Mouse (Mus musculus): ENCODE measurements around the gene Myf5.

Myf5 gene

DNA sequence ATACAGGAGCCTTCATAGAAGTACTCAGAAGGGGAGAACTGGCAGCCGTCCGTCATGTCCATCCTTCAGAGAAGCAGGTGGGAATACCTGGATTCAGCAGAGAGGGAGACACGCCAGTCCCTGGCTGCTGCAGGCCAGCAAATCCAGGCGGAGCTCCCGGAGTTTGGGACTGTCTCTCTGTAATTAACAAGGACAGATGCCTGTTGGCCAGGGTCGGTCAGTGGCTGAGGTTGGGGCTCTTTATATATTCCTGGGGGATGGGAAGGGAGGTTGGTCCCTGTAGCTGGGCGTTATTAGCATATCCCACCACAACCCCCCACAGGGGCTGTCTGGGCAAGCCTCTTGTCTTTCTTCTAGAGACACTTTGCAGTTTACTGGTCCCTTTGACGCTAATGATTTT lies at the start of gene Myf5:
TSS of gene Myf5 (minus strand) at position 265 of the 400 bp plus-strand sequence.
- DNase-seq (ENCODE audit: low spot score in 2 of 2): no peak

DNA sequence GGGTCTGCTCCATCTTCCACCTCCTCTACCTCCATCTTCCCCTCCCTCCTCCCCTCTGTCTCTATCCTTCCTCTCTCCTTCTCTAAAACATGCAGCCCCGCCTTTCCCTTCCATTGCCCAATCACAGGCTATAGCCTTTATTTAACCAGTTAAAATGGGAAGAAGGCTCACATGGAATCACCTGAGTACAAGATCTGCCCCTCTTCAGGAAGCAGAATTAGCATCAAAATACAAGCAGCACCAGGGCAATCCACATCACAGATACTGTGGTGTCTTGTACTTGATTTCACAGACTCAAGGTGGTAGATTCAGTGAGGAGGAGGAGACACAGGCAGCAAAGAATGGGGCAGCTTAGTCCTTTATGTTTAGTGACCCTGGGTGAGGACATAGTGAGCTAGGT lies 42.8 kb upstream of the Myf5 start:
- no peak for DNase-seq (ENCODE audit: low spot score in 2 of 2)

GRCm38 (mm10) chr10:107519216-107519615 lies 33.3 kb upstream of the Myf5 start:
- DNase-seq (ENCODE audit: low spot score in 2 of 2): no peak

DNA sequence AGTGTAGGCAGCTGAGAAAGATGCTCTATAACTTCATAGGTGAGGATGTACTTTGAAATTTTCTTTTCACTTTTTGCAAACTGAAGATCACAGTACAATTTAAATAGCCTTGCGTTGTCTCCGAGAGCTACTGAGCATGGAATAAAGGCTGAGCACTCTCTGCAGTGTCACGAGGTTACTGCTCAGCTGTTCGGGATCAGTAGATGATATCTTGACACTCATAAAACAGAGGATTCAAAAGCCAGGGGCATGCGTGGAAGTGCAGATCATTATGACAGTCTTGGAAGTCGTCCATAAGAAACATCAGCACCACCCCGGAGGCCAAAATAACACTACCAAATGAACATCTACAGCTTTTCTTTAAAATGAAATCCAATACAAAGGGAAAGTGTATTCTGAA lies 30.7 kb upstream of the Myf5 start:
- DNase-seq (ENCODE audit: low spot score in 2 of 2): no peak

- no peak for DNase-seq (ENCODE audit: low spot score in 2 of 2)
Measured at GRCm38 (mm10) chr10:107514735-107515134, 28.8 kb upstream of the Myf5 start.

- no peak for DNase-seq (ENCODE audit: low spot score in 2 of 2)
Measured at GRCm38 (mm10) chr10:107506397-107506796, 20.5 kb upstream of the Myf5 start.

DNA sequence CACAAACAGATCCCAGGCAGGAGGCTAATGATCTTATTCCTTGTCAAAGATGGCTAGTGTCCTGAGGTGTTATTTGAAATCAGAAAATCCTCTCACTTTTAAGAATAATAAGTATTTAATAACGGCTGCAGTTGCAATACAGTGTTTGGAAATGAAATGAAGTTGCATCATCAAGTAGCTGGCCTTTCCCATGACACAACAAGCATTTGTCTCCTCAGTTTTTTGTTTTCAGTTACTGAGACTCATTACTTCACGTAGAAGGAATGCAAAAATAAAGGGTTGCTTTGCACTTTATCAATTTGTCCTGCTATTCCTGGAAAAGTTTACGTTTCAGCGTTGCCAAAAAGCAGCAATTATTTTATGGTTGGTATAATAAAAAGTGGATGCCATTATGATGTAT lies 17.5 kb upstream of the Myf5 start:
- DNase-seq (ENCODE audit: low spot score in 2 of 2): no peak

GRCm38 (mm10) chr10:107502193-107502592 lies 16.3 kb upstream of the Myf5 start:
- no peak for DNase-seq (ENCODE audit: low spot score in 2 of 2)

DNA sequence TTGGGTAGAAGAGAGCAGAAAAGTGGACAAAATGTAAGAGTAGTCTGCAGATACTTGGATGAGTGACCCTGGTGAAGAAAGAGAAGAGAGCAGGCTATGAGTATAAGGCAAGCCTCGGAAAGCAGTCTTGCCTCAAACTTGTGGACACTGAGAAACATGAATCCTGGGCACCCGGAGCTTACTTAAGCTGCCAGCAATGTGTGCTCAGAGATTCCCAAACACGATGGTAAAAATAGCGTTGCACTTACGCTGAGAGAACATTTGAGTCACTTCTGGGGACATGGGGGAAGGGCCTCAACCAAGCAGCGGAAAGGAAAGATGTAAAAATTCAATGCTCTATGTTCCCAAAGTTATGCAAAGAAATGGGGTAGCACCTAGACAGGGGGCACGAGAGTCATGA lies 13.7 kb upstream of the Myf5 start:
- peak in 1 of 2 experiments; percentile 16 for DNase-seq (ENCODE audit: low spot score in 2 of 2)

DNA sequence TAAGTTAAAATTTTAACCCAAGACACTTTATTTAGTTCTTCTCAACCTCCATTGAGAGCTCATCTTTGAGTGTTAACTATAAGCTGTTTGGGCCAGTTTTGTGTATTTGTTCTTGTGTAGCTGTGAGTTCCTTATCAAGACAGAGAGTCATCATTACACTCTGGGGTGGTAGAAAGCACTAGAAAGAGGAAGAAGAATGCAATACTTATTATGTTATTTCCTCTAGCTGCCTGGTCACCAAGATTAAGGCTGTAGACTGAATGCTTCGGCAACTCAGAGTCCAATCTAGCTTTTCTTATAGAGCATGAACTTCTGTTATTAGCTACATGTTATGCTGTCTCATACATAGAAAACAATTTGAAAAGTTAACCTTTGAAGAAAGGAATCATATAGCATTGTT lies 10.5 kb upstream of the Myf5 start:
- DNase-seq (ENCODE audit: low spot score in 2 of 2): no peak

- DNase-seq (ENCODE audit: low spot score in 2 of 2): no peak
Measured at GRCm38 (mm10) chr10:107494568-107494967, 8.6 kb upstream of the Myf5 start, which contains the start of gene Myf6. Gene Myf6 (minus strand): TSS chr10:107494737.

DNA sequence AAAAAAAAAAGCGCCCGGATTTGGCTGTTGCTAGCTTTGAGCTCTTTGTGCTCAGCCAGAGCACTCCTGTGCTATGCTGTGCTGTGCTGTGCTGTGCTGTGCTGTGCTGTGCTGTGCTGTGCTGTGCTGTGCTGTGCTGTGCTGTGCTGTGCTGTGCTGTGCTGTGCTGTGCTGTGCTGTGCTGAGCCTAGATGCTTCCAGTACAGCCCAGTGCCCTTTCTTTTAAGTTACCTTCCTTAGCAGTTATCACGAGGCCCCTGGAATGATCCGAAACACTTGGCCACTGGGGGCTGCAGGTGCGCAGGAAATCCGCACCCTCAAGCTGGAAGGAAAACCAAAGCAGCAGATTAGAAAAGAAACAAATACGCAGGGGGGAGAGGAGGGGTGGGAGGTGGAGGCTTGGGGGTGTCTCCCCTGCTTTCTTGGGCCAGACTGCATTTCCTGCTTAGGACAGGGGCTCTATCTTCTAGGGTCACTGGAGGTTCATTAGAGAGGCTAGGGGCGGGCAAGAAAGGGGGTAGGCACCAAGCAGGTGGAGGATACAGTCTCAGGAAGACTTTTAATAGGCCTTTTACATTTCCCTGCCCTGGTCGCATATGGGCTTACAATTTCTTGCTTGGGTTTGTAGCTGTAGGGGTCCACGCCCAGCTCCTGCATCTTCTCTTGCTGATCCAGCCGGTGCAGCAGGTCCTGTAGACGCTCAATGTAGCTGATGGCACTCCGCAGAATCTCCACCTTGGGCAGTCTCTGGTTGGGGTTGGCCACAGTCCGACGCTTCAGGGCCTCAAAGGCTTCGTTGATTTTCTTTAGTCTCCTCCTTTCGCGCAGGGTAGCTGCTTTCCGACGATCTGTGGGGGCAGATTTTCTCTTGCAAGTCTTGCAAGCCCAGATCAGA lies 7.9 kb upstream of the Myf5 start:
- DNase-seq (ENCODE audit: low spot score in 2 of 2): no peak

DNA sequence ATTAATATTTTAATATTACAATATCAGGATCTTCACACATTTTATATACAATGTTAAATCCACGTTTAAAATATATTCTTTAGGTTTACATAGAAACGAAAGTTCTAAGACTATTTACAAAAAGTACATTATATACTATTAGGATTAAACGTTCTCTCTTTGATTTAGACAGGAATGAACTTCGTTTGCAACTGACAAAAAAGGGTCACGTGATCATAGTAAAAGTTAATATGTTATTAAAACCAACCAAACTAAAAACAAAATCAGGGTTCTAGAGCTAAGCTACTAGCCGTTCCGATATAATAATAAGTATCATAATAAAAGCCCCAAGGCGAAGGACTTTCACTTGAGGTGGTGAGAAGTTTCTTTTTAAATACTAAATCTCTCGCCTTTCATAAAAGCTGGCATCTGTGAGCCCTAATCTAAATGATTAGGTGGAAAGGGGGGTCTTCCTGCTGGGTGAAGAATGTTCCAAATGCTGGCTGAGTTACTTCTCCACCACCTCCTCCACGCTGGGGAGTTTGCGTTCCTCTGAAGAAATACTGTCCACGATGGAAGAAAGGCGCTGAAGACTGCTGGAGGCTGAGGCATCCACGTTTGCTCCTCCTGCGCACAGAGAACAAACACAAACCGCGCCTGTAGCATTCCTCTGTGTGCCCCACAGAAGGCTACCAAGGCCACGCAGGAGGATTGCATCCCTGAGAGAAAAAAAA lies 7.1 kb upstream of the Myf5 start:
- DNase-seq (ENCODE audit: low spot score in 2 of 2): no peak

DNA sequence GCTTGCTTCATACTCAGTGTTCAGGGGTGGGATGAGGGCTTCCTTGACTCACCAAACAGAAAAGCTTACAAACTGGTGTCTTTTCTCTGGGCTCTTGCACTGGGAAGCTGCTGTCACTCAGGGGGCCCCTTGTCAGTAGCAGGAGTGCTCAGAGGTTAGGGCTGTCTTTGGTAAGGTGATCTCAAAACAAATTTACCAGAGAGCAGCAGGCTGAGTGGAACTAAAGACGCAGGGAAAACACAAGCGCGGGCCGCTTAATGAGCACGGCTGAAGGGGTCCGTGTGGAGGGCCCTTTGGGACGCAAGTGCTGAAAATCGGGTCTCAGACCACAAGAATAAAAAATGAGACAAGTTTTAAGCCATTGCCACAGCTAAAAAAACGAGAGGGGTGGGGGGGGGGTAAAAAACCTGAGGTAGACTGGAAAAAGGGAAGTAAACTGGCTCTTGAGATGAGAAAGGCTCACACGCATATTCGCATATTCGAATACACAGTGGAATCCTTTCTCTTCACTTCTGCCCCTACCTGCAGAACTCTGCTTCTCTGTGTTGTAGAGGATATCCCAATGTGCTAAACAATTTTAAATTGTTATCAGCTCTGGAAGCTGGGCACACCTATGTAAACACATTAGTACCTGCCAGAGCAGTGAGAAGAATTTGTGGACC lies 2.9 kb upstream of the Myf5 start:
- no peak for DNase-seq (ENCODE audit: low spot score in 2 of 2)

DNA sequence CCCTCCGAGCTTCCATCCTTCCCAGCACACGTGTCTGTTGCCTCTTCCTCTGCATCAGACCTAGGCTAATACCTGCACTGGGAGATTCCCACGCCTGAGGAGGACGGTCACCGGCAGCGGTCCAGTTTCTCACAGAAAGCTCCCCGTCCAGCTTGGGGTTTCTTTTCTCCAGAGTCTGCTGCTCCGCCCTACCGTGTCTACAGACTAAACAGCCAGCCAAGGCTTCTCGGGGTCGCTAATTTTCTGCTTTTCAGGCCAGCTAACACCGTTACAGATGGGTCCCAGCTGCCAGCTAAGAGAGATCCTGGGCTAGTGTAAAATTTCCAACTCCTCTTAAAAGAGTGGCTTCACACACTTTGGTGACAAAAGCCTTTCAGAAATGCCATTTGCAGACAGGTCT lies 836 bp upstream of the Myf5 start:
- DNase-seq (ENCODE audit: low spot score in 2 of 2): no peak

- no peak for DNase-seq (ENCODE audit: low spot score in 2 of 2)
Measured at GRCm38 (mm10) chr10:107484050-107484449, 1.9 kb downstream of the Myf5 start.

DNA sequence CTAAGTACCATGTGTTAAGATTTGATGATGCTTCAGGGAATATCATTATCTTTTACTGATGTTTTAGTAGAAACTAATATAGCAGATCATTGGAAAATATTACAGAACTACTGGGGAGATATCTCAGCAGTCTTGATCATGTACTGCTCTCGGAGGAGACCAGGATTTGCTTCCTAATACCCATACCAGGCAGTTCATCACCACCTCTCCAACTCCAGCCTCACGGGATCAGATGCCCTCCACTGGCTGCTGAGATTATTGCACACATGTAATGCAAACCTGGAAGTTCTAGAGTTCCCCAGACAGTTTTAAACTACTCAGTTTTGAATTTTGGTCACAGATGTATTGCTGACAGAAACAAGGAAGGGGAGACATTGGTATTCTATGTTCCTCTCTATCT lies 12.4 kb downstream of the Myf5 start:
- no peak for DNase-seq (ENCODE audit: low spot score in 2 of 2)

DNA sequence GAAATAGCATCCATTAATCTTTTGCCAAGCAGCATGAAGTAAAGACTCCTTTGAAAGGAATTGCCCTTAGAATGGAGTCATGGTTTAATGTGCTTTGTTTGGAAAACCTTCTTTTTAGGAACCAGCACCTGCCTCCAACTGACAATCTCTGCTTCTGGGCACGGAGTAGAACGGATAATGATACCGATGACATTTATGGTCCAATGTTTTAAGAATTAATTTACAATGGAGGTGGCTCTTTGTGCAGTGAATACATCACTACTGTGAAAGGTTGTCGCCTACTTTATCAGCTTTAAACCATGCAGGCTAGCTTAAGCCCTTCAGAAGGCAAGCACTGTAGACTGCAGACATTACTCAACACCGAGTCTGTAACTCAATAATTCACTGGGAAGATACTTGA lies 14.2 kb downstream of the Myf5 start:
- no peak for DNase-seq (ENCODE audit: low spot score in 2 of 2)

GRCm38 (mm10) chr10:107467819-107468218 lies 18.1 kb downstream of the Myf5 start:
- DNase-seq (ENCODE audit: low spot score in 2 of 2): no peak

DNA sequence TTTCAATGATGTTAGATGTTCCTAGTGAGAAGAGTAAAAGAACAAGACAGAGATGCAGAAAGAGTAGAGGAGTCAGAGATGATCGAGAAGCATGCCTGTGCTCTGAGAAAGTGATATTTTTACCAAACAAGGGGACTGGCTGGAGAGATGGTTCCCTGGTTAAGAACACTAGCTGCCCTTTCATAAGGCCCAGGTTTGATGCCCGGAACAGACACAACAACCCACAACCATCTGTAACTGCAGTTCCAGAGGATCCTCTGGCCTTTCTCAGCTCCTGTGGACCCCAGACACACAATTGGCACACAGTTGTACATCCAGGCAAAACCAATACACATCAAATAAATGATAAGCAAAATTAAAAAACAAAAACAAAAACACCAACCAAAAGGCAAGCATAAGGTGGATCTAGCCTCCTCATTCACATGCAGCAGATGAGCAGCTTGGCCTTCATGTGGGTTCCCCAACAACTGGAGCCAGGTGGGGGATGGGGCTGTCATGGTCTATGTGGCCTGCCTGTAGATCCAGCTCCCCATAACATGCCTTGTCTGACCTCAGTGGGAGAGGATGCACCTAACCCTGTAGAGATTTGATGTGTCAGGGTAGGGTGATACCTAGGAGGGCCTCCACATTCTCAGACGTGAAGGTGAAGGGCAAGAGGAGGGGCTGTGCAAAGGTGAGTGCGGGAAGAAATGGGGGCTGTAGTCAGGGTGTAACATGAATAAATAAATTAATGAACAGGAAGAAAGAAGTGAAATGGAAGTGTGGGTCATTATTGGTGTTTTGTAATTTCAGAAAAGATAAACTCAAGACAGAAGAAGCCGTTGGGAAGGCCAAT lies 36.2 kb downstream of the Myf5 start:
- no peak for DNase-seq (ENCODE audit: low spot score in 2 of 2)

- DNase-seq (ENCODE audit: low spot score in 2 of 2): peak in 1 of 2 experiments; percentile 23
Measured at GRCm38 (mm10) chr10:107442781-107443180, 43.2 kb downstream of the Myf5 start.

DNA sequence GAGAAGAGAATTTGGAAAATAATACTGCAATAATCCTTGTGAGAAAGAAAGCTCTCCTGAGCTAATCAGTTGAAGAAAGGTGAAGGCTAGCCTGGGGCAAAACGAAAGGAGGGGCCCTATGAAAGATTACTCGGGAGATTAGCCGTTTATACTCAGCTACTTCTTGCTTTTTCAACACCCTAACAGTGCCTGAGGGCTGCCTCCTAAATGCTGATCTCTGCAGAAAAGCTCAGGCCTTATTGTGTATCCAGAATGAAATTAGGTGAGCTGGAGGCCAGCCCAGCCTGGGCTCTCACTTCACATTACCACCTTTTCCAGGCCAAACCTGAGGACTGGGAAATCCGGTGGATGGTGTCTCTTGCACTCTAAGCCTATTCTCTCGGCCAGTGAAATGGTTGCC lies 49.0 kb downstream of the Myf5 start:
- no peak for DNase-seq (ENCODE audit: low spot score in 2 of 2)
